Mouse (Mus musculus) inflammation-experienced regulatory T-cells, adult 6 months (primary cell): Measurements from ENCODE around the gene Arsg. TPM values are rescaled to one million over a fixed set of nuclear protein-coding genes. Genes with fewer than 3 reads are reported as not detected.
A peak's percentile ranks its signal among the peaks of the same experiment; 100 is the strongest.

Experiments
- ATAC-seq: one replicate; pipeline ENCODE4 v1.8.0; 2017
- polyA plus RNA-seq, 3 experiments: library from polyadenylated mRNA; unstranded; fragments of 100-300 nt; shearing (Covaris generic); gene quantifications; one replicate each; pipeline ENCODE4 v1.2.1; 2017

The Arsg gene
- polyA plus RNA-seq, 3 experiments from 2014 or later: 1.8 to 8.0 (median 4.6) TPM

DNA sequence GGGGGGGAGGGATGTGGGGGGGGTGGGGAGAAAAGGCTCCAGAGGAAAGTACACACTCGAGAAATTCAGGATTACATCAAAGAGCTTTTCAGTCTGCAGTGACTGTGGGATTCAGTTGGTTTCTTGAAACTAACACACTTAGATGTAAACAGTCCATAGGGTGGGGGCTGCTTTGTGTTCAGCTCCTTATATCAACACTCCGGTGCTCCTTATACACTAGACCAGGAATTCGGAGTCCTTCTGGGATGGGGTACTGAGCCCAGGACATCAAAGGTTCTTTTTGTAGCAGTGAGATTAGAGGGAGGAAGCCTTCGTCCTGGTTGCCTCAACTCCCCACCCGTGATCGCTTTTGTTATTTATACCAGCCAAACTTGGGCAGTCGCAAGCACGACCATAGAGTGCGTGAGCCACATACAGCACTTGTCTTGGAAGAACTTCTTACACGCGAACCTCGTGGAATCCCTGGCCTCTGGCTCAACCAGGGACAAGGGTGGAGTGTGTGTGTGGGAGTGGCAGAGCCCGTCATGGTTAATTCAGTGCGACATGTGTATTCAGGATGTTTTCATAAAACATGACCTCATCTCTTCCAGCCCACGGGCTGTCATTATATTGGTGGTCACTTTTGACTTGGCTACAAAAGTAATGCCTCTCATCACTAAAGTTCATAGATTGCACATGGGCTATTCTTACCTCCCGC is 73.3 kb downstream of the Arsg start:
- no peak for ATAC-seq

DNA sequence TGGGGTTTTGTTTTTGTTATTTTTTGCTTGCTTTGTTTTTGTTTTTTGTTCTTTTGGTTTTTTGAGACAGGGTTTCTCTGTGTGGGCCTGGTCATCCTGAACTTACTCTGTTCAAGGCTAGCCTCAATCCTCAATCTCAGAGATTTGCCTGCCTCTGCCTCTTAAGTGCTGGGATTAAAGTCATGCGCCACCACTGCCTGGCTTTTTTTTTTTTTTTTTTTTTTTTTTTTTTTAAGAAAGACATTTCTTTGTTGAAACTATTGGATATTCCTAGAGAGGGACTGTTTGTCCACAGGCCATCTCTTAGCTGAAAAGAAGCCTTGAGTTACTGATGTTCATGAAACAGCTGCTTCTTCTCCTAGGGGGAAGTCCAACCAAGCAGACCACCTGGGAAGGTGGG is 74.5 kb downstream of the Arsg start:
- no peak for ATAC-seq

- ATAC-seq: no peak
These were observed 76.6 kb downstream of the Arsg start for GRCm38 (mm10) chr11:109549599-109550290.

DNA sequence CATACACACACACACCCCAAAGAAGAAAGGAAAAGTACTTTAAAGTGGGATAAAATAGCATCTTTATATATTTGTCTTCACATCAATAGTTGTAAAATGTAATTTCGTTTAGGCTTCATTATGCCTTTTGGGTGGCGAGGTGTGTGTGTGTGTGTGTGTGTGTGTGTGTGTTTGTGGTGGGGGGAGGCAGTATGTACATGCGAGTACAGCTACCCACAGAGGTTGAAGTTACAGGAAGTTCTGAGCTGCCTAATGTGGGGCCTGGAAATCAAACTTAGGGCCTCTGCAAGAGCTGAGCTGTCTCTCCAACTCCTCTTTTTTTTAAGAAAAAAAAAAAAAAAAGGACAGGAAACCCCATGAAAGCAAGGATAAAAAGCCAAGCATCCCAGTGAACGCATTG is 80.7 kb downstream of the Arsg start:
- no peak for ATAC-seq

GRCm38 (mm10) chr11:109554443-109554842 is 81.3 kb downstream of the Arsg start:
- ATAC-seq: no peak

DNA sequence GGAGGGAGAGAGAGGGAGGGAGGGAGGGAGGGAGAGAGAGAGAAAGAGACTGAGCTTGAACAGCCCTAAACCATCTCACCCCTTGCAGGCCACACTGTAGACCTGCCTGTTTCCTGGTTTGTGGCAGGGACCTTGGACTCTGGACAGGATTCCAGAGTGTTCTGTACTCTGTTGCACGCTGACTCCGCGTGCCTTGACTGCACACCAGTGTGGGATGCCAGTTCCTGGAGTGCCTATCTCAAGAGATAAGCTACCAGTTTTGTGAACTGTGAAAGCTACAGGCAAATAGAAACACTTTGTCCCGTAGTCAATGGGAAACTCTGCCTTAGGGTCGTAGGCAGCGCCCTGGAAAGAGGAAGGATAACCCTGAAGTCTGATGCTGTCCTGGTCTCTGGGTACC is 83.0 kb downstream of the Arsg start:
- ATAC-seq: no peak

- no peak for ATAC-seq
These were observed 84.2 kb downstream of the Arsg start for GRCm38 (mm10) chr11:109557419-109557818.

DNA sequence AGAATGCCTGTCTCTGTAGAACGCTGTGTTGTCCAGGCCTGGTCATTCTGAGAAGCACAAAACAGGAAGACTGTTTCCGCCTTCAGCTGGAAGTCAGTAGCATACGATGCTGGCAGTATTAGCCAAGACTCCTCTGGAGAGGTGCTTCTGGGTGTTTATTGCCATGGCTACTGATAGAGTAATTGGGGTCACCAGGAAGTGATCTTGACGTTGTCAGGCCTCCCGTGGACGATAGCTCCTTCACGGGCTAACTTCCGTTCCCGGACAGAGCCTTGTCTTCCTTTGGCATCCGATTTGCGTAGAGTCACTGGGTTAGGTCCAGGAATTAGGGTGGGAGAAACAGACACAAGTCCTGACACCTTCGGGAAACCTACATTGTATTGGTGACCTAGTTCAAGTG is 86.1 kb downstream of the Arsg start:
- no peak for ATAC-seq

GRCm38 (mm10) chr11:109560793-109561257 is 87.7 kb downstream of the Arsg start:
- ATAC-seq: peak; percentile 89

DNA sequence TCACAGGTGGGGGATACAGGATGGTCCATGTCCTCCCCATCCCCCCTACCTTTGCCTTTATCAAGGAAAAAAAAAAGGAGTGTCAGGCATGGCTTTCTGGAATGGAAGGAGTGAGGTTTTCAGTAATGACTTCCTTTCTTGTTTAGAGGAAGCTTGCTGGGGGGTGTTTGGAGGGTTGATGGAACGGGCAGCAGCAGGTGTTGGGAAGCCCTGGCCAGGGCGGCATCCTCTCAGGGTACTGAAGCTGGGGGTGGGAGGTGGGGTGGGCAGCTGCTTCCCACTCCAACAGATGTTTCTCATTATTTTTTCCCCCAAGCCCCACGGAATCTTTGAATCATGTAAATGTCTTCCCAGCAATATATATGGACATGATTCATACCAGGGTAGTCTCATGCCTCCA is 88.3 kb downstream of the Arsg start:
- no peak for ATAC-seq

GRCm38 (mm10) chr11:109563708-109564107 is 90.5 kb downstream of the Arsg start:
- no peak for ATAC-seq

DNA sequence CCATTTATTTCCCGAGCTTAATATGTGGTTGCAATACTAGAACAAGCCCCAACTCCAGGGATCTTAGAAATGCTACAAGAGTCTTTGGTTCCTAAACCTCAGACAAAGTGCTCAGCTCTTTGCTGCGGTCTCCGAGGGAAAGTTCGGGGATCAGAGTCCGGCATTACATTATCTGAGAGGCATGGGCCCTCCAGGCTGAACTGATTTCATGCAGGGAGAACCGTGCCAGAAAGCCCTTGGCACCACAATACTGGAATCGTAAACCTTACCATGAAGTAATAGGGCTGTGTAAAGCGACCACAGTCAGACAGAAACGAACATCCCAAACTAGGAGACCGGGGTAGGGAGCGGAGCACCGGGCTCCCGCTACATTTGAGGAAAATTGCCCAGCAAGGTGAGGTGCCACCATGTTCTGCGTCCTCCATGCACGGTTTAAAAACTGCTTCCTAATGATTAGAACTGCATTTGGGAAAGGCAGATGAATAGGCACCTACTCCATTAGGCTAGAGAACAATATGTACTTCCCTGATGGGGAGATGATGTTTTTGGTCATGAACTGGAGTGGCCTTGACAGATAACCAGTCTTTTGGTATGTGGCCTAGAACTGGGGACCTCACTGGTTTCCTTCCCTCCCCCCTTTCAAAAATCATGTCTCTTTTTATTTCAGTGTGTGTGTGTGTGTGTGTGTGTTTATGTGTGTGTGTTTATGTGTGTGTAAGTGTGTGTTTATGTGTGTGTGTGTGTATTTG is 91.5 kb downstream of the Arsg start:
- no peak for ATAC-seq

GRCm38 (mm10) chr11:109569007-109569618 is 95.9 kb downstream of the Arsg start:
- peak; percentile 75 for ATAC-seq

GRCm38 (mm10) chr11:109569809-109570208 is 96.6 kb downstream of the Arsg start:
- ATAC-seq: no peak

- ATAC-seq: no peak
These were observed 98.9 kb downstream of the Arsg start for GRCm38 (mm10) chr11:109572051-109572450.

GRCm38 (mm10) chr11:109574604-109575003 is 101.4 kb downstream of the Arsg start:
- no peak for ATAC-seq

- no peak for ATAC-seq
These were observed 102.7 kb downstream of the Arsg start for GRCm38 (mm10) chr11:109575832-109576231.

- no peak for ATAC-seq
These were observed 105.4 kb downstream of the Arsg start for GRCm38 (mm10) chr11:109578536-109578935.

DNA sequence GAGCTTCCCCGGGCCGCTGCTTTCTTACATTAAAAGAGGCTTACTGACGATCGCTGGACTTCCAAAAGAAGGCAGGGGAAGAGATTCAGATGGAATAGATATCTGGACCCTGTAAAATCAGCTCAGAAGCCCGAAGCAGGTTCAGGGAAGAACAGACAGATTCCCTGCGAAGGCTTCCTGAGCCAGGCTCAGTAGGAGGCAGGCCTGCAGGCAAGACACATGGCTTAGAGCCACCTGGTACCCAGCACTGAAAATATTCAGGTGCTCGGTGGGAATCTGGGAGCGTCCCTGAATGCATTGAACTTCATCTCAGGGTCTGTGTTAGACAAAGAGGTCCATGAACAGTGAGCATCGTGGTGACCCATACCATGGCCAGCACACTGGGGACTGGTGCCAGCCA is 106.8 kb downstream of the Arsg start:
- no peak for ATAC-seq

DNA sequence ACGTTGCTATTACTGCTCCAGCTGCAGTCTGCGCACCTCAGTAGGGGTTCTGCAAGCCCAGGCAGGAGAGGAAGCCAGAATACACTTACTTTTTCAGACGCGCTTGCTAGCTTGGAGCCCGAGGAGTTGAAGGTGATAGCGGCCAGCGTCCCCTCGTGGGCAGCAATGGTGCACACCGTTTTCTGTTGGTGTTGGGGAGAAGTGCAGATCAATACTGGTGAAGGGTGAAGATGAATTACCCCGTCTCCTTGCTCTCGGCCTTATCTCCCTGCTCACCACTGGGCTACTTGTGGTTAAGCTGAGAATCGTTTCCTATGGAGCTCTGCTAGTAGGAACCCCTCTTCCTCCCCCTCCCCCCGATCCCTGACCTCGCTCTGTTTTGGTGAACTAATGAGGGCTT is 110.8 kb downstream of the Arsg start:
- no peak for ATAC-seq

DNA sequence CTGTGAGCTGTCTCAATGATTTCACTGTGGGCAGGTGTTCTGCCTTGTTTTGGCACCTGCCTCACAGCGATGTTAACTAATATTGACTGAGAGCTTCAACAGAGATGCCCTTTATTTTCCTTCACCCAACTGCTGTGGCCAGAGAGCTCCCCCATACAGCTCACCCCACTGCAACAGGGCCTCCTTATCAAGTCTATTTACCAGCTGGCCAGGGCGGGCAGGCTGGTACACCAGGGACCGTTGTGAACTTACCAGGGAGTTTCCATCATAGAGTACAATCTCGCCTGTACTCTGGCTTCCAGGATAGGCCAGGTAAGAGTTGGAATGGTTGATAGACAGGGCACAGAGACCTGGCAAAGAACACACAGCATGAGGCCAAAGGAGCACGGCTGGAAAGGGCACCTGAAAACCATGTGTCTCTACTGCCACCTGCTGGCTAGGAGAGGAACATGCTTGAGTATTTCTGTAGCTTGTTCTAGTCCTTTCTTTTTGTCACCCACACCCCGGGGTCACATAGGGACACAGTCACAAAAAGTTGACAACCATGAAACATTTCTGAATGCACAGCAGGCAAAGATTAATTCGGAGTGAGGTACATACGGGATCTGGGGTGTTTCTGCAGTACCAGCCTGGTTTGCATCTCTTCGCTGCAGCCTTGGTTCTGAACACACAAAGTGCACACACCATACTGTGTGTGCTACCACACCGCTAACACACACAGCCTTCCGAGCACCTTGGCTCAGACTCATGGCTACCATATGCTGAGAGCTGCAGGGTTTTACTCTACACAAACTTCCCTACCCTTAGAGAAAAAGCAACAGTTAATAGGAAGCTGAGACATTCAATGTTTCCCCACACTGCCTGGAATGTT is 111.9 kb downstream of the Arsg start:
- ATAC-seq: peak; percentile 84

DNA sequence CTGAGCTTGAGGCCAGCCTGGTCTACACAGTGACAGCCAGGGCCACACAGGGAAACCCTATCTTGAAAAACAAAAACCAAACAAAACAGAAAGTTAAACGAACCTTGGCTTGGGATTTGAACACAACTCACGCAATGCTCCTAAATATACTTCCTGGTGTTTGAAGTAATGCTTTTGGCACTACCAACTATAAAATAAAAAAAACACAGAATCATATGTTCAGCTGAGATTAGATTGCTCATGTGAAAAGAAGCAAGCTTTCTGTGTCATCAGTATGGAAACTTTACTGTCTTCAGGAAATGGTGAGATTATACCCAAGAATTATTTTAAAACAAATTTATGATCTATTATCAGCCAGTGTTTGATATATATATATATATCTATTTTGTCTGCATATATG is 113.2 kb downstream of the Arsg start:
- no peak for ATAC-seq
